Mouse (Mus musculus): Measurements from ENCODE around the gene Enoph1. TPM values are rescaled to one million over a fixed set of nuclear protein-coding genes. Genes with fewer than 3 reads are reported as not detected.
A peak's percentile ranks its signal among the peaks of the same experiment; 100 is the strongest.

Gene Enoph1
- total RNA-seq, 1 experiment from 2014 or later, result 31.0 TPM

- ATAC-seq (replicated peaks; ENCODE audit: insufficient number of reproducible peaks, low FRiP score, low TSS enrichment, poor library complexity, severe bottlenecking), result no peak
These were observed 21.1 kb downstream of the Enoph1 start for GRCm38 (mm10) chr5:100060876-100061275.

DNA sequence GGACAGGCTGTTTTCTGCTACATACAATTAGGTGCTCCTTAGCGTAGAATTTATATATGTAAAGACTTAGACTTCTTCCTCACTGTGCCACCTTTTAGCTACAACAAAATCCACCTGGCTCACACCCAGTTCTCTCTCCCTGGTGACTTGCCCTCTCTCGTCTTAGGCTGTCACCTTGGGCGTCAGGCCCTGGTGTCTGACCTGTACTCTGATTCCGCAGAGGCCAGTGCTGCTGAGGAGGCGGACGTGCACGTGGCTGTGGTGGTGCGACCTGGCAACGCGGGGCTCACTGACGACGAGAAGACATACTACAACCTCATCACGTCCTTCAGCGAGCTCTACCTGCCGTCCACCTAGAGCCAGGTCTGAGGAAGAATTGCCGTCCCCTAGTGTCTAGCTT, 27.8 kb downstream of the Enoph1 start:
- ATAC-seq (replicated peaks; ENCODE audit: insufficient number of reproducible peaks, low FRiP score, low TSS enrichment, poor library complexity, severe bottlenecking), result no peak

DNA sequence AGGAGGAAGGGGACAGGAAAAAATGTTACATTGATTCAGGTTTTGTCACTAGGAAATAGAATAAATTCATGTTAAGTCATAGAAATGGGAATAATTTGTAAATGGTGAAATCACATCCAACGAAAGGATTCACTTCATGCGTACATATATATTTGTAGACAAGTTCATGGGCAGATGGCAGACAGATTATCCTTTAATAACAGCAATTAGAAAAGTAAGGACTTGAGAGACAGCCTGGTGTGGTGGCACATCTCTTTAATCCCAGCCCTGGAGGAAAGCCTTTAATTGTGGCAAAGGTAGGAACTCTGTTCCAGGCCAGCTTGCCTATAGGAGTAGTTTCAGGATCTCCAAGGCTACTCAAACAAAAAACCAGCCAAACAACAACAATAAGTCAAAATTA, 29.7 kb downstream of the Enoph1 start:
- ATAC-seq (replicated peaks; ENCODE audit: insufficient number of reproducible peaks, low FRiP score, low TSS enrichment, poor library complexity, severe bottlenecking), result no peak

- peak; percentile 84 for ATAC-seq (replicated peaks; ENCODE audit: insufficient number of reproducible peaks, low FRiP score, low TSS enrichment, poor library complexity, severe bottlenecking)
These were observed 30.5 kb downstream of the Enoph1 start for GRCm38 (mm10) chr5:100070255-100070654.

- ATAC-seq (replicated peaks; ENCODE audit: insufficient number of reproducible peaks, low FRiP score, low TSS enrichment, poor library complexity, severe bottlenecking), result no peak
These were observed 31.8 kb downstream of the Enoph1 start for GRCm38 (mm10) chr5:100071541-100071940.

DNA sequence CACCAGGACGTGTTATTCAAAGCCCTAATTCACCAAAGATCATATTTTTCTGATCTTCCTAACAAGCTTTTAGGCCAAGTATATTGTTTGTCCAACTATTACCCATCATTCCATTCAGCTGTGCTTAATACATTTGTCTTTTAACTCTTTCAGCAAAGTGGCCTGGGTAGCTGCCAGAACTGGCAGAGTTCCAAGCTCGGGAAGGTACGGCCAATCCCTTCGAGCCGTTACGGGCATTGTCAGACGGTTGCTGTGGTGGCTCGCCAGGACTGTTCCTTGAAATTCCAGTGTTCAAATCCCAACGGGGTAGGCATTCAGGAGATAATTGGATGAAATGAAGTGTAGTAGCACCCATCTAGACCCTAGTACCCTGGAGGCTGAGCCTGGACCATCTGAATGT, 32.8 kb downstream of the Enoph1 start:
- ATAC-seq (replicated peaks; ENCODE audit: insufficient number of reproducible peaks, low FRiP score, low TSS enrichment, poor library complexity, severe bottlenecking), result no peak

- ATAC-seq (replicated peaks; ENCODE audit: insufficient number of reproducible peaks, low FRiP score, low TSS enrichment, poor library complexity, severe bottlenecking), result no peak
These were observed 34.8 kb downstream of the Enoph1 start for GRCm38 (mm10) chr5:100074571-100074970.

DNA sequence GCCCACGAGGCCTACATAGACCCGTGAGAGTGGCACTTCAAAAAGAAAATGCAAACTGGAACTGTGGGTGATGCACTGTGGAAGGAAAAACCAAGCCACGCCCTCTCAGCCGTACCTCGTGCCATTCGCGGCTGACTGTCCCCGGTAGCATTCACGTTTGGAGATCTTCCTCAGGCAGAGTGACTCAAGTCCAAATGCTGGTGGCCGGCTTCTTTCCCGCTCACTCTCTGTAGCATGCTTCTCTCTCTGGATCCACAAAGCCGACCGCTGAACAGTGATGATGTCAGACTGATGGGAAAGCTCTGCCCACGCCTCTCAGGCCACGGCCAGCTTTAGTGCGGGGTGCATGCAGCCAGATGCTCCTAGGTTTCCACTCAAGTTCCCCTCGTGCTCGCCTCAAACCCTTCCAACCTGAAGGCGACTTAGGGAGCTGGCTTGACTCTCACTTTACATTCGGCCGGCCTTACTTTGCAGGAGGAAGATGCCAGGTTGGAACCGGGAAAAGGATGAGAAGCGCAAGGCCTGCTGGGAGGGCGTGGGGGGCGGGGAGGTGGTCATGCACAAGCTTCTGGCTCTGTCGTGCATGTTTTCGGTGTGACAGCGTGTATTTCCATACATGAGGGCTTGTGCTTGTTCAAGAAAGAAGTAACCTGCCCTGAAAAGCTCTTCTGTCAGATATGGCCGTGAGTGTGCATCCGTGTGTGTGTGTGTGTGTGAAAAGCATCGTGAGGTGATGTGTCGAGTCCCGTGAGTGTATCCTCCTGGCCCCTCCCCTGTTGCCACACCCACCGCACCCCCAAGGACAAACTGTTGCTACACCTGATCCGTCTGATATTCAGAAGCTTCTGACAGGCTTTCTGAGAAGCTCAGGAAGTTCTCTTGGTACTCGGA, 39.5 kb downstream of the Enoph1 start:
- no peak; the same call in 1 of the 2 replicates for ATAC-seq (replicated peaks; ENCODE audit: insufficient number of reproducible peaks, low FRiP score, low TSS enrichment, poor library complexity, severe bottlenecking)

- no peak for ATAC-seq (replicated peaks; ENCODE audit: insufficient number of reproducible peaks, low FRiP score, low TSS enrichment, poor library complexity, severe bottlenecking)
These were observed 40.1 kb downstream of the Enoph1 start for GRCm38 (mm10) chr5:100079931-100080275.

- ATAC-seq (replicated peaks; ENCODE audit: insufficient number of reproducible peaks, low FRiP score, low TSS enrichment, poor library complexity, severe bottlenecking), result no peak
These were observed 42.2 kb downstream of the Enoph1 start for GRCm38 (mm10) chr5:100082006-100082405.

DNA sequence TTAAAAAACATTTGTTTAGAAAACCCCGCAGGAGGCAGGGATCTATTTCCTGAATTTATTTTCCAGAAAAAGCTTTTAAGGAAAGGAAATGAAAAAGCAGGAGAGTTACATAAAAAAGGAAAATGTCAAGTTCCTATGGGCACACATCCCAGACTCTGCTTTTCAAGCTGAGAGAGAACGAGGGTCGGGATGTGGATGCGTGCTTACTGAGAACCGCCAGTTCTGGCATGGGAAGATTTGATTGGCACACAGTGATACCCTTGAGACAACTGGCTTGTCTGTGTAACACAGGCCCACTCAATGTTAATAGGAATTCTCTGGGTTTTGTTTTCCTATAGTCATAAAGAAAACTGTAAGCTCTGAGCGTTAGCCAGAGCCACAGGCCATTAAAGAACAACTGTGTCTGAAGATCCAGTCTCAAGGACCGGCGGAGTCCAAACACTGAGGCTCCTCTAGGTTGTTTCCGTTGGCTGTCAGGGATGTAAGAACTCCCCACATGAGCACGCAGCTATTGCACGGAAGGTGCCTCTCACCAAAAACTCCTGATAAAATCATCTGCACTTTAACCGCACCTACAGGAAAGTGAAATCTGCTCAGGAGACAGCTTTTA, 44.3 kb downstream of the Enoph1 start:
- ATAC-seq (replicated peaks; ENCODE audit: insufficient number of reproducible peaks, low FRiP score, low TSS enrichment, poor library complexity, severe bottlenecking), result no peak

GRCm38 (mm10) chr5:100085097-100085496, 45.3 kb downstream of the Enoph1 start:
- ATAC-seq (replicated peaks; ENCODE audit: insufficient number of reproducible peaks, low FRiP score, low TSS enrichment, poor library complexity, severe bottlenecking), result no peak

GRCm38 (mm10) chr5:100090515-100091262, 50.9 kb downstream of the Enoph1 start:
- no peak for ATAC-seq (replicated peaks; ENCODE audit: insufficient number of reproducible peaks, low FRiP score, low TSS enrichment, poor library complexity, severe bottlenecking)

- ATAC-seq (replicated peaks; ENCODE audit: insufficient number of reproducible peaks, low FRiP score, low TSS enrichment, poor library complexity, severe bottlenecking), result no peak
These were observed 51.4 kb downstream of the Enoph1 start for GRCm38 (mm10) chr5:100091263-100091594.

DNA sequence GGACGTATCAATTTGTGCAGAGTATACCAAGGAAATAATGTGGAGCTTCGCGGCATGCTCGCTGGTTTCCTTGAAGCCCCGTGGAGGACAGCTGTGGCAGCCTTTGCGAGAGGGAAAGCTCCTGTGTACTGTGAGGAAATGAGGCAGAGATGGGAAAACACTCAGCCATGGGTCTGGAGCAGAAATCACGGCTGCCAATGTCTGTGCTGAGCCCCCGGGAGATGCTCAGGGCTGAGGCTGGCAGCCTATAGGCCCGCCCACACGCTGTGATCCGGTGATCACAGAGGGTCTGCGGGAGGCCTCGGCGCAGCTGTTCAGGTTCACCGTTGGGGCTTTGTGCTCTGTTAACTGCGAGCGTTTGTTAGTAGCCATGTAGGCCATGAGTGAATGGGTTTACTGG, 51.8 kb downstream of the Enoph1 start:
- no peak for ATAC-seq (replicated peaks; ENCODE audit: insufficient number of reproducible peaks, low FRiP score, low TSS enrichment, poor library complexity, severe bottlenecking)

DNA sequence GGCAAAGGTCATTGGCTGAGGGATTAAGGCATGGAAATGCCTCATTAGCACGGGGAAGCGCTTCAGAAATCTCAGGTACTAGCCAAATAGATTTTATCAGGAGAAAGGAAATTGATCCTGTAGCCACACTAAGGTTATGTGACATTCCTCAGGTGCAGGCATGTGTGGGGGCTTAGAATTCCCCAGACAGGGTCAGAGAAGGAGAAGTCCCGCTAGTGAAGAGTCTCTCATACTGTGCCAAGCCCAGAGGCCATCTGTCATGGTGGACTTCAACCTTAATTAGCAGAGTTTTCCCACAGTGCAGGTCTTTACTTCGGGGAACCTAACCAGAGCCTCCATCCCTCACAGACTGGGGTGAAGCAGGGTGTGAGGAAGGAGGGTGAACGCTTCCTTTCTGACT, 57.2 kb downstream of the Enoph1 start:
- no peak for ATAC-seq (replicated peaks; ENCODE audit: insufficient number of reproducible peaks, low FRiP score, low TSS enrichment, poor library complexity, severe bottlenecking)

DNA sequence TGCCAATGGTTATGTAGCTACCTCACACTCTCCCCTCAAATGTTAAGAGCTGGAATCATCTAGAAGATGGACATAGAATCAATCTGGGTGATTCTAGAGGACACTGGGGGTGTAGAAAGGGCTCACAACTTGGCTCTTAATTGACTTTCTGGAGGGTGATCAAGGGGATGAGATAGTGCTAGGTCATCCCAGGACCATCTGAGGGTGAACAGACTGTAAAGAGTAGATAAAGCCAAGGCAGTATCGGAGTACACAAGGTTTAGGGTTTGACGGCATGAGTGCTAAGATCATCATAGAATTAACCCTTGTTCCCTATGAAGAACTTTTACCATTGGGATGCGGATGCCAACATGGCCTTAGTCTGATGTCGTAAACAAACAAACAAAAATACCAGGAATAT, 58.2 kb downstream of the Enoph1 start:
- no peak for ATAC-seq (replicated peaks; ENCODE audit: insufficient number of reproducible peaks, low FRiP score, low TSS enrichment, poor library complexity, severe bottlenecking)

DNA sequence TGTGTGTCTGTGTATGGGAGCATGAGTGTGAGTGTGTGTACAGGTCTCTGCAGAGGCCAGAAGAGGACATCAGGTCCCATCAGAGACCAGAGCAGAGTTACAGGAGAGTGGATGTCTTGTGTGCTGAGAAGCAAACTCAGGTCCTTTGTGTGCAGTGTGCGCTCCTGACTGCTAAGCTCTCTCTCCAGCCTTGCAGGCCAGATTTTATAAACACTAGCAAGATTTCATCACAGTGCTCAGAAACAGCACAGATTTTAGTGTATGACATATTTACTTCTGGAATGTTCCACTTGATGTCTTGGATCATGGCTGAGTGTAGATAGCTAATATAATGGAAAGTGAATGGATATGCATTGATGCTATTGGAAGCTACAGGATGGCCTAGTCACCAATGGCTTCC, 62.6 kb downstream of the Enoph1 start:
- no peak for ATAC-seq (replicated peaks; ENCODE audit: insufficient number of reproducible peaks, low FRiP score, low TSS enrichment, poor library complexity, severe bottlenecking)

GRCm38 (mm10) chr5:100108866-100109265, 69.1 kb downstream of the Enoph1 start:
- ATAC-seq (replicated peaks; ENCODE audit: insufficient number of reproducible peaks, low FRiP score, low TSS enrichment, poor library complexity, severe bottlenecking), result no peak

All from monocyte, adult 5-6 weeks (primary cell).